Mouse (Mus musculus): ENCODE results near the gene Blcap.

Blcap gene

DNA sequence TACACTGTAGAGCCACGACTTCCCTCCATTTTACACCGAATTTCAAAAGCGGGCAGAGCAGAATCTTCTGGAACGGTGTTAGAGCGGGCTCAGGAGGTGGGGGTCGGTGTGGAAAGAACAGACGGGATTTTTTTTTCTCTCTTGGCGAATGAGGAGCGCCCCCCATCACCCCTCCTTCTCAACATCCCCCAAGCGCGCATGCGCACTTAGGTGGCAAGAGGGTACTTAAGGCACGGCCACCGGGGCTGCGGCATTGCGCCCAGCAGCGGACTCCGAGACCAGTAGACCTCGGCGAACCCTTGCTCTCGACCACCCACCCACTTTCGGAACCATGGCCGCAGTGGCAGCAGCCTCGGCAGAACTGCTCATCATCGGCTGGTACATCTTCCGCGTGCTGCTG is 11.2 kb downstream of the Blcap start, which contains the start of gene Nnat:
Nnat (plus strand) TSS at position 221 of the 400 bp plus-strand sequence.
- ATAC-seq (ENCODE audit: low TSS enrichment), result no peak

DNA sequence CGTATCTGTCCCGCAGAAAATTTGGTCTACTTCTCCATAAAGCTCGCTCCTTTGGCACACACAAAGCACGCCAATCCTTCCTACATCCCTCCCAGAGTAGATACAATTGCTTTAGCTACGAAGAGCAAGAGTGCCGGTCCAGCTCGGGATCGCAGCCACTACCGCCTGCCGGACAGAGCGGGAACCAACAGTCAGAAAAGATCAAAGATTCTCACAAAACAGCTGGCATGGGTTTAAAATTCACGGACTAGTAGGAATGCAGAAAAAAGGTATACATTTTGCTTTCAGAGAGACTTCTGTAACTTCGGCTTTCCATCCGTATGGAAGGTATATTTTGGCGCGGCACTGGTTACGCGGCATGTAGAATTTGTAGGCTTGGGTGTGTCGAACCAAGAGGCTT is 11.6 kb downstream of the Blcap start:
- ATAC-seq (ENCODE audit: low TSS enrichment), result no peak

DNA sequence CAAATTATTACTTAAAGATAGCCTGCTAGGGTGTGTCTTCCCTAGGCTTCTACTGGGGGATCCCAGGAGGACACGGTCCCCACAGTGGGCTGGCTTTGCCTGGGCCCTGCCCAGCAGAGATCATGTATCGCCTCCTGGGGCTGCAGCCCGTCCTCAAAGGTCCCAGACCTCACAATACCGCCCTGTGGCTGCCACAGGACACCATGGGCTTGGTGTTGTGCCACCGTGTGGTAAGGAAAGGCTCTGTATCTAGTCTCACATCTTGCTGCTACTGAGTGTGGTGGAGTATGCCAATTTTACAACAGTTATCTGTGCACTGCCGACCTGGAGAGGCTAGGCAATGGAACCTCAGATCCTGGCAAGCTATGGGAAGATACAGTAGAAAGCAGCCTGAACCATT is 12.6 kb downstream of the Blcap start:
- ATAC-seq (ENCODE audit: low TSS enrichment), result no peak

DNA sequence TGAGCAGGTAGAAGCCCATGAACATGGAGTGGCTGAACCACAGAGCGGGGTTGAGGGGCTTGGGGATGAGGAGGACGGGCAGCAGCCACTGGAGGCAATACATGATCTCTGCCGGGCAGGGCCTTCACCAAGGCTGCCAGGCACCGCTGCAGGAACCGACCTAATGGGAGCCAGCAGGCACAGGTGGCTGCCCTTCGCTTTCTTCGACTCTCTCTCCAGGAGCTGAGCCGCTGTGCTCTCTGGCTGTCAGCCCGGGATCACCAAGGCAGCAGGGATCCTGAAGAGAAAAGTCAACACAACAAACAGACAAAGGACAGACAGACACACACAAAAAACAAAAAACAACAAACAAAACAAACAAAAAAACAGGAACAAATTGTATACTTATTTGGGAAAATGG is 13.0 kb downstream of the Blcap start:
- no peak for ATAC-seq (ENCODE audit: low TSS enrichment)

DNA sequence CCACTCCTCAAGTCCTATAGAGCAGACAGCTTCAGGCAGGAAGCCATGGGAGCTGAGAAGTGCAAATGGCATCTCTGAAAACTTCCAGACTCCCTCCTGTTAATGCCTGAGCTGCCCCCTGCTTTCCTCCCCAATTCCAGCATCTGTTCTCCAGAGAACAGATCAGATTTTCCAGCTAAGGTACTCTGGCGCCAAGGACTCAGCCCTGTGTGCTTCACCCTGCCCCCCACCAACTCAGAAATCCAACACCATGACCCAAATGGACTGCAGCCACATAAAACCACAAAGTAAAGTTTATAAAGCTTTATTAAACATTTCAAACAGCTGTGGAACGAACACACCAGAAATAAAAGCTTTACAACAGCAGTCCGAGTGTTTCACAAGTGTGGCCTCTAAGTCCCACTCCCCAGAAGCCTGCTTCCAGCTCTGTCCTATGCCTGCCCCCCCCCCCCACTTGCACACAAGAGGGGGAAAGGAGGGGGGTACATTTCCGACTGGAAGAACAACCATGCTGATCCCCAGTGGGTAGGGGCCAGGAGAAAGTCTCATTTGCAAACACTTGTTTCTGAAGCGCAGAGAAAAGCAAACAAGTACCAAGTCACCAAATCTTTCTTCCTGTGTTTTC is 14.9 kb downstream of the Blcap start:
- ATAC-seq (ENCODE audit: low TSS enrichment), result no peak

DNA sequence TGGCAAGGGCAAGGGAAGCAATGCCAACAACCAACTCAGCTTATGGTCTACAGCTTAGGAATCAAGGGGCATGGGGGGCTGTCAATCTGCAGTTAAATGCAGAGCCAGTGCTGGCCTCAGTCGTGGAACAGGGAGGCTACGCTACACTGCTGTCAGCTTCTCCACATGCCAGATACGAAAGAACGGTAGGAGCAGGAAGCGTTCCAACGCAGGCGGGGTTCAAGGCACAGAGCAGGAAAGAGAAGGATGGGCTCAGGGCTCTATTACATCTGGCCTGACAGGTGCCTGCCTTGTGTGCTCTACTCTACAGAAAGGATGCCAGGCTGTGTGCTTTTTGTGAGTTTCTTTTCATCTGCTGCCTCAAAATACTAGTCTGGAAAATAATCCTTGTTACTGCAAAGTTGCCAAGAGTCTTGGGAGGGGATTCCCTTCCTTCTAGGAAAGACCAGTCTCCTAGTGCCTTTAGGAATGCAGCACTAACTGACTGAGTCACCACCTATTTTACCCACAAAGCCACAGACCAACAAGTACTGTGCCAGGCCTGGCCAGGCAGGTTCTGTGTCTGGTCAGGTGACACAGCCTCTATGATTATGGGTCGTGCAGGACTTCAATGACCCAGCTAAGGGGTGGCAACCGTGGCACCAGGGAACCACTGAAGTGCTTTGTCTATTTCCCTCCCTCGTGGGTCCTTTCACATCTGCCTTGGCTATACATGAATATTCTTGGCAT is 18.8 kb downstream of the Blcap start:
- ATAC-seq (ENCODE audit: low TSS enrichment), result no peak

DNA sequence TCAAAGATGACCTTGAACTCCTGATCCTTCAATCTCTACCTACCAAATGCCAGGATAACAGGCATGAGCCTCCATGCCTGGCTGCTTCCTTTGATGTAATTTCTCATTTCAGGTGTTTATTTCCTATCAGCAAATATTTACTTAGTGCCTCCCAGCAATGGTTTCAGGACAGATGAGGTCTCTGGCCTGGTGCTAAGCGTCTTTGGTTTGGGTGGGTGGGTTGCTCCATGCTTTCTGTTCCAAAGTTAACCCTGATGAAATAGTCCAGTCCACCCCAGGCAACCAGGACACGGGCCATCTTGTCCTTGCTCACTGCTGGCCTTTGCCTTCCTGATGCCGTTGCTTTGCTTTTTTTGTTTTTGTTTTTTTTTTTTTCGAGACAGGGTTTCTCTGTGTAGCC is 20.8 kb downstream of the Blcap start:
- no peak for ATAC-seq (ENCODE audit: low TSS enrichment)

DNA sequence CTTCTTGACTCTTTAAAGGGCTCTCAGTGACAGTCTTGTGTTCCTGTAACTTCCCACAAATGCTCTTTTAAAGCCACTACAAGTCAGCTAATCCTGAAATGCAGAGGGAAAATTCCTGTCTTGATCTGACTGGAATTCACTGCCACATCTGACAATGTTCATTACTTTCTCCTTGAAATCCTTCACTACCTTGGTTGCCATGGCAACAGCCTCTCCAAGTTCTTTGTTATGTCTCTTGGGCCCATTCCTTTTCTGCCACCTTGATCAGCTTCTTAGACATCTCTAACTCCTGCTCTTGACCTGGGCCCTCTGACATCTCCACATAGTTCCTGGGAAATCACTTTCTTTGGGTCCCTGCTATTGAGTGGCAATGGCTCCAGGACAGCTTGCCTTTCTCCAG is 24.4 kb downstream of the Blcap start:
- no peak for ATAC-seq (ENCODE audit: low TSS enrichment)

DNA sequence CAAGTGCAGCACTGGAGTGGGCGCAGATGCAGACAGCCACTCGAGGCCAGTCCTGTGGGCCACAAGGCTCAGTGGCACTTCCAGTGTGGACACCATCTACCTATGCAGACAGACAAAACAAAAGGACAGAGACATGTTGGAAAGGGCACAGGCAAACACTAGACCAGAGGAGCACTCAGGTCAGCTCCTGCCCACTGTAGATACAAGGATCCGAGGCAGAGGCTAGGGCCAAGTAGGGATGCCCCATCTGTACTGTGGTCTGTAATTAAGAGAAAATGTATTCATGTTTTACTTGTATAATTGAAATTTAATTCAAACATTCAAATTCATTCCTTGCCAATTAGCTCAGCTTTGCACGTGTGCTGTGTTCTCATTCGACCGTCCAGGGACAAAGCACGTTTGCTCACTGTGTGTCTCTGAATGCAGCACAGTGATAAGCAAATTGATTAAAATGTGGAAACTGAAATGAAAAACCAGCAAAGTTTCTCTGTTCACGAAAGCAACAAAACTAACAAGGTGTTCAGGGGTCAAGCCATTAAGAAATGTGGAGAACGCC is 26.7 kb downstream of the Blcap start:
- no peak for ATAC-seq (ENCODE audit: low TSS enrichment)

DNA sequence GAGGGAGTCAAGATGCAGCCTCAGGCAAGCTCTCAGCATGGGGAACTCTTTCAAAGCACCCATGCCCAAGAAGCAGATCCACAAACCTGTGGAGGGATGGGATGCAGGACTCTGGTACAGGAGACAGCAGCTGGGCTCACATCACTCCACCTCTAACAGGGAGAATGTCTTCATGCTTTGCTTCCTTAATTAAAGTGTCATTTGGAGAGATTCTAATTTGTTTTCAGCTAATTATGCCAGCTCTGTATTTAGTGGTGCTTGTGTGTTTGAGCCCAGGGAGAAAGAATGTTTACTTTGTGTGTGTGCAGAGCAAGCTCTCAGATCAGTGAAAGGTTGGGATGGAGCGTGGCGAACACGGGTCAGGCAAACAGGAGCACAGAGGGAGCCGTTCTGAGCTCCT is 28.7 kb downstream of the Blcap start:
- ATAC-seq (ENCODE audit: low TSS enrichment), result no peak

DNA sequence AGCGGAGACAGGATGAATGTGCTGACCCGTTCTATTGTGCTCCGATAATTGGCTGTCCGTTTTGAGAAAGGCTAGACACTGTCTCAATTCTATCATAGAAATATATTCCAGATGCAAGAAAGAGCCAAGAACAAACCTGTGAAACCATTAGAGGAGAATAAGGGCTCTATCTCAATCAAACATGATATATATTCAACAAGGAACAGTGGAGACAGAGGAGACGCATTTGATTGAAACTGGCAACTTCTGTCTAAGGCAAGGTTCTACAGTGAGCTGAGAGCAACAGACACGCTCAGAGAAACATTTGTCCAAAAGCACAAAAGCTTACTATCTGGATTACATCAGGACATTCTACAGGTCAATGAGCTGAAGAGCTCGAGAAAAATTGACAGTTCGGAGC is 29.4 kb downstream of the Blcap start:
- ATAC-seq (ENCODE audit: low TSS enrichment), result no peak

DNA sequence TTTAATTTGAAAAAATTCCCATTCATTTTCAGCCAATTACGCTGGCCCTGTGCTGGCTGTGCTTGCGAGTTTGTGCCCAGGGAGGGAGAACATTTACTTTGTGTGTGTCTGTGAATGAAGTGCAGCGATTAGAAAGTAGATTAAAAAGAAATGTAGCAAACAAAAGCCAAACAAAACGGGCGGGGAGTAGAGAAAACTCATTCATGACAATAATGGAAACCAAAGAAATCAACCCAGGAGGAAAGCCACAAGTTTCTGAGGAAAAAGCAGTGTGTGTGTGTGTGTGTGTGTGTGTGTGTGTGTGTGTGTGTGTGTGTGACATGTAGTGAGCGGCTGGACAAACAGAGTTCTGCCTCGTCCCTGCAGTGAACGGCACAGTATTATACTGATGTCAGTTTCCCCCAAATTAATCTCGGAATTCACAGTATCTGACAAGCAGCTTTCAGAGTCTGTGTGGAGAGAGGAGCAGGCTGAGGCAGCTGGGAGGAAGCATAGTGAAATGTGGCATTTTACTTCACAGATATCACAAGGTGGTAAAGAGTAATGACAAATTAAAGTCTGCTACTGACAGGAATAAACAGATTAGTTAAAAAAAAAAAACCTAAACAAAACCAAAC is 30.0 kb downstream of the Blcap start:
- ATAC-seq (ENCODE audit: low TSS enrichment), result no peak

DNA sequence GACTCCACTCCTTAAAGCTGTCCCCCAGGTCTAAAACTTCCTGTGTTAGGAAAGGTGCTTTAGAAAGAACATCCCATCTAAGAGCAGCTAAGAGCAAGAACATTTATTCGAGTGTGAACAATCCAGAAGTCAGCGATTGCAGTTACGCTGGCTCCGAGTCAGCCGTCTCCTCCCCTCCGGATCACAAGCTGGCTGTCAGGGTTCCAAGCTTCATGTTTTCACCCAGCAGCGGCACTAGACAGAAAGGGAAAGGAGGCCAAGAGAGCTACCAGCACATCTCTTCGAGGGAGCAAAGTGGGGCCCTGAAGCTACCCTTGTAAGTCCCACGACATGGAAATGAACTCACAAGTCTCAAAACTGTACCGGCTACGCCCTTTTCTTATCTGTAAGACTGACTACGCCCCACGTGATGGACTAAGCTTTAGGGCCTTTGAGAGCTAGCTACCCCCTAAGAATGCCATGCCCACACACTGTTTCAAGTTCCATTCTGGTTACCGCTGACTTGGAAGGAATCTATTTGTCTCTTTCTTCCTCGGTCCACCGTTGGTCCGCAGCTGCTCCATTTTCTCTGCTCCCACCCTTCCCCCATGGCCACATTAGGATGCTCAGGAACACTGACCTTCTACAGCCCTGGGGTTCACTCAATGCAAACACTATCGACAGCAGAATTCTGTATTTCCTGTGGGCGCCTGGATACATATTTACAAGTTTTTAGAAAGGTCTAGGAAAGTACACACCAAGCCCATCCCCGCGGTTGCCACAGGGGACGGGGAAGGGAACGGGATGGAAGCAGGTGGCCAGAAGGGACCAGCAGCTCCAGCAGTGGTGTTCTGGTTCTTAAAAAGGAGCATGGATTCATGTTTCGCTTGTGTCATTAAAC is 30.8 kb downstream of the Blcap start:
- peak; percentile 71; the same call in 1 of the 2 replicates for ATAC-seq (ENCODE audit: low TSS enrichment)

DNA sequence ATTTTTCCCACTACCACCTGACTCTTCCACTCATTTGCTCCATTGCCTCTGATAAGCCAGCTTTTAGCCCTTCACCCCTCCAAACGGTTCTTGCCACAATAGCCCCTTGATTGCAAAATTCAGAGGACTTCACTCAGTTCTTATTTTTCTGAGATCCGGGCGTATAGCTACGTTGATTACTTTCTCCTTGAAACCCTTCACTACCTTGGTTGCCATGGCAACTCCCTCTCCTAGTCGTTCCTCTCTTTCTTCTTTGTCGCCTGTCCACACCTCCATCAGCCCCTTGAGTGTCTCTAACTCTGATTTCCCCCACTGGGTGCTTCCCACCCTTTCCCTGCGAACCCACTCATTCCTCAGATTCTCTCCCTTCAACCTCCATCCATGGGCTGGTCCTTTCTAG is 34.0 kb downstream of the Blcap start:
- 0 out of 2 replicates have a peak, but pooled peaks have one; percentile 53 for ATAC-seq (ENCODE audit: low TSS enrichment)

DNA sequence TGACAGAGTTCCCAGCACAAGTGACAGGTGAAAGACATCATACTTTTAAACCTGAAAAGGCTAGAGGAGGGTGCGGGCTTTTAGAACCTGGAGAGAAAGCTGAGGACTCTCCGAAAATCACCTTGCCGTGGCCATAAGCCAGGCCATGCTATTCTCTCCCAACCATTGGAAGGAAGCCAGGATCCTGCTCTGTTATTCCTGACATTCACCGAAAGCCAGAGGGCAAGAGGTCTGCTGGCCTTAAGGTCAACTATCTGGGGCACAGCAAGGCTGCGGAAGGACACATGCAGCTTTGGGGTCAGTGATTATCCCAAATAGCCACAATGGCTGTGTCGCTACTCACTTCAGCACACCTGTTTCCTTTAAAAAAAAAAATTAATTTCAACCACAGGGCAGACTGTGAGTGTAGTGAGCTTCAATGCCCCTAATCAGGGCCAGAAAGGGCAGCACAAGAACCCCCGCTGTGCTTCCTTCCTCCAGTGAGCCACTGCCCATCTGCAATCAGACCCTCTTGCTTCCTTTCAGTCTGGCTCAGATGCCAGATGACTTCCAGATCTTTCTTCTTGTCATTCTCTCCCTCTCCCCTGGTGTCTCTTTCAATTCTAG is 34.5 kb downstream of the Blcap start:
- no peak for ATAC-seq (ENCODE audit: low TSS enrichment)

DNA sequence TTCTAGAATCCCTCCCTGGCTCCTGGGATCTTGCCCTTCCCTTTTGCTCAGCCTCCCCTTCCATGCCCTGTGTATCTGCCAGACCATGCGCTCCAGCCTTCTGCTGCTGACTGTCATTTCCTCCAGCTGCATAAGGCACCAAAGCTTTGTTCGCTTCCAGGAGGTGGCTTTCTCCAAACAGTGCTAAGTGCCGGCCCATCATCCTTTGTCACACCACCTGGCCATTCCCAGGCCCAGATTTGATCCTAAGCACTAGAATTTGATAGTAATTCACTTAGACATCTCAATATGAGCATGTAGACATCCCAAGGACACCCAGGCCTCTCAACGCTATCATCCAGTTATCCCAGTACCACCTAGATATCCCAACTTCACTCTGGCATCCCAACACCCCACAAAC is 36.9 kb downstream of the Blcap start:
- ATAC-seq (ENCODE audit: low TSS enrichment), result no peak

DNA sequence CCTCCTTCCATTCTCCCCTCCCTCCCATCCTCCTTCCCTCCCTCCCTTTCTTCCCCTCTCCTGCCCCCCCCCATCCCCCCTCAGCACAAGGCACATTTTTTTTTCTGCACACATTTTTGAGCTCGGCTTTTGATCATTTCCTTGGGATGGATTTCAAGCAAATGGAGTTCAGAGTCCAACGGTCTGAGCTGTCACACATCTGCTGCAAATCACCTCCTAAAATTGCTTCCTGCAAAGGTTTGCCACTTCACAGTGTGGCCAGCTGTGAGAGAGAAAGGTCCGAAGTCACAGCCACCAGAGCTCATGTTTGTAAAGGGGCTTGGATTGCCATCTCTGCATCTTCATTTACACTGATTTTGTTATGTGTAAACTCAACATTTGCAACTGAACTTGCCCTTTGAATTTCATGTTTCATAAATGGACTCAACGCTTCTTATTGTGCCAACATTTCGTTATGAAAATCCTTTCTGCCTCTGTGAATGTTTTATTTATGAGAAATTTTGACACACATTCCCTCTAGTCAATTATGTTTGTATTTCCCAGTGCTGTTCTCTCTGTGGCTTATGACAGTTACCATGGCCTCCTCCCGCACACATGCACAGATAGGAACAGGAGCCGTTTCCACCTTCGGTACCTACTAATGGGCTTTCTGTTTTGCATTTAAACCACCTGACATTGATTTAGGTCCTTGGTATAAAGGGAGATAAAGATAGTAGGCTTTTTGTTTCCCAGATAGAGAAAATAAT is 39.2 kb downstream of the Blcap start:
- ATAC-seq (ENCODE audit: low TSS enrichment), result no peak

DNA sequence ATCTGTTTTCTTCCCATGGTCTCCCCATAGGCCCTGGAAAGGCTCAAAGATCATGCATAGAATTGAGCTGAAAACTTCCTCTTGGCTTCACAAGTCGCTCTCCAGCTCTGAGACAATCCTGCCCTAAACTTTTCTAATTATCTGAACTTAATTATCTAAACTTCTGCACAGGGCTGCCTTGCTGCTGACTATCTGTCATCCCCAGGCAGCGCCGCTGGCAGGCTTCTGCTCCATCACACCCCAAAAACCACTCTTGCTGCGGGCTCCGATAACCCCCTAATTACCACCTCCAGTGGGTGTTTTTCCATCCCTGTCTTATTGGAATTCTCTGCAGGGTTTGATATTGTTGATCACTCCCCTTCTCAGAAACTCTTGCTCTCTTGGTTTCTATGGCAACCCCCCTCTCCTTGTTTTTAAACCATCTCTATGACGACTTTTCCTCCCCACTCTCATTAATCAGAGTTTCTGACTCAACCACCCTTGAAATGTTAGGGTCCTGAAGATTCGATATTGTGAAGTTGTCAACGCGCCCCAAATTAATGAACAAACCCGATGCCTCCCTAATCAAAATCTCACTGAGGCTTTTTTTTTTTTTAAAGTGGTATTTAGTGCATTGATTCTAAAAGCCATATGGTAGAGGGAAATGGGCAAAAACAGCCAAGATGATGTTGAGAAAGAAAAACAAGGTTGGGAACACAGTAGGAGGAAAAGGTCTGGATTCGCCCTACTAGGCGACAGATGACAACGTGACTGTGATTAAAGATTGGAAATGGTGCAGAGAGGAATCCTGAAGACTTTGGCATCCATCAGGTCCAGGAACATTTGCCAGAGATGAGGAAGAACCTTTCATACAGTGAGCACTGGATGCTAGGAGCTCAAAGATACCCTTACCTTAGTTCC is 40.8 kb downstream of the Blcap start:
- no peak for ATAC-seq (ENCODE audit: low TSS enrichment)

DNA sequence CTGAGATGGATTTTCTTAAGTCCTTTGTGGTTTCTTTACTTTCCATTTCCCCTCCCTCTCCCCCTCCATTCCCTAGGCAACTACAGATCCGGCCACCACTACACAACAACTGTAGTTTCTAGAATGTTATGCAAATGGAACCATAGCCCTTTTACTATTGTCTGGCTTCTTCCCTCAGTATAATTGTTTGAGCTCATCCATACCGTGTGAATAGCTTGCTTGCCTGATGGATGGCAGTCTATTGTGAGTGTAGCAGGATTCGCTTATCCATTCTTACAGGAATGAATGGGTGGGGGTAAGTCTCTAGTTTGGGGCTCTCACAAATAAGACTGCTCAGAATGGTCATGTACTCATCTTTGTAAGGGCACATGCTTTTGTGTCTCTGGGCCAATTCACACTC is 48.5 kb downstream of the Blcap start:
- no peak for ATAC-seq (ENCODE audit: low TSS enrichment)

DNA sequence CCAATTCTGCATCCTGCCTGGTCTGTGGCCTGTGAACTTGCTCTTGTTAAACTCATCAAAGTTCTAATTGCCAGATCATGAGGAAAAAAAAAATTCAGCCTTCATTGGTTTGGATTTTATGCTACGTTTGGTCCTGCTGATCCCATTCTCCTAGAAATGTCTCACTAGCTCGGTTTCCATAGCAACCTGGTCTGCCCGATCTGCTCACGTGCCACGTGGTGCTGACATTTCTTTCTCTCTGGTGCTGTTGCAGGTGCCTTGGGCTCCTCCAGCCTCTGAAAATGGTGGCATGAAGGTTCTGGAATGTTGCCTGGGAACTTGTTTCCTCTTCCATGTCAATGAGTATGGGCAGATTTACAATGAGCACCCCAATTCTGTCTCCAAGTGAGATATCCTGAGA is 50.6 kb downstream of the Blcap start:
- peak; percentile 57; the same call in 1 of the 2 replicates for ATAC-seq (ENCODE audit: low TSS enrichment)

Data from frontal cortex, adult (tissue).